Mouse (Mus musculus) left cerebral cortex, postnatal 25 days (tissue): ENCODE measurements around the gene Usp35. TPM values are rescaled to one million over a fixed set of nuclear protein-coding genes. Genes with fewer than 3 reads are reported as not detected.

Experiments
- DNase-seq, 2 experiments: peaks; one replicate each; pipeline ENCODE4 v3.0.0; 2022; ENCODE audit warnings: low spot score in 2 of 2, mixed read lengths in 1 of 2
- intact Hi-C: fragments of 180-260 bp; cut with DNase I; formaldehyde crosslinking; loops from one replicate; pipeline ENCODE4 v1.15.1; 2025
- total RNA-seq, 2 experiments: library from RNA; stranded (reverse); gene quantifications; 2 replicates each; pipeline ENCODE4 v1.2.3; 2021

The Usp35 gene
- 10 to 100 TPM; 13.7 to 15.6 TPM for total RNA-seq

DNA sequence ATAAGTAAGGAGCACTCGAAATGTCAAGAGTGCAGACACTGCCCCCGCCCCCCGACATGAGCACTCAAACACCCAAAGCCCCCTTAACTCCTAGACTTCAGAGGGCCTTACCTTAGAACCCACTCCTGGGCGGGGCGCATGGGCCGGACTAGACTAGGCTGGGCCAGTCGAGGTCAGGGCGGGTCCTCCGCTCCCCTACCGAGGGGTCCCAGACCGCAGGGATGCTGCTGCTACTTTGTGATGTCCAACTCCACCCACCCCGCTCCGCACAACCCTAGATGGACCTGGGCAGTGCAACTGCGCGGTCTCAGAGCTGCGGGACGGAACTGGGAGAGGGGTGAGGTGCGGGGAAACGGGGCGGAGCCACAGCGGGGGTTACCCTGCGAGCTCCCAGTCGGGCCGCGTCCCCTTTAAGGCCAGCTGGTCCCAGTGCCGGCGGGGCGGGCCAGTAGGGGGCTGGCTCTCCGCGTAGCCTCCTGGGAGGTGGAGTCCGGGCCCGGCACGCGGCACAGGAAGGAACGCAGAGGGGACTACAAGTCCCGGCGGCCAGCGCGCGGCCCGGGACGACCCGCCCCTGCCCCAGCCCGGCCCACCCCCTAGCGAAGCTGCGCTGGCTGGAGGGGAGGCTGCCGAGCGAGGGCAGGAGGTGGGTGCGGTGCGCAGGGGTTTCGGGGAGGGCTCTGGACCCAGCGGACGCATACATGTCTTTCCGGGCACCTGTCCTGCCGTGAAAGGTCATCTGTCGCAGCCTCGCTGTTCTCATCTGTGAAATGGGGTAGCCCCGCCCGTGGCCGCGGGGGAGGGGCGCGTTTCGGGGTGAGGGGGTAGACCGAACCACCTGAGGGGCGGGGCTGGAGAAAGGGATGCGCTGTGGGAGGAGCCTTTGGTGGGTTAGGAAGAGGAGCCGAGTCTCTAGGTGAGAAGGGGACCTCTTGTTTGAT is at the start of gene Usp35, which contains the start of gene Kctd21:
Usp35 (minus strand) TSS at position 295 of the 941 bp plus-strand sequence.
Kctd21 (plus strand) TSS at position 602 of the 941 bp plus-strand sequence.
- intact Hi-C loops, result no loop called here
- peak; percentile 95 to 97 for DNase-seq

DNA sequence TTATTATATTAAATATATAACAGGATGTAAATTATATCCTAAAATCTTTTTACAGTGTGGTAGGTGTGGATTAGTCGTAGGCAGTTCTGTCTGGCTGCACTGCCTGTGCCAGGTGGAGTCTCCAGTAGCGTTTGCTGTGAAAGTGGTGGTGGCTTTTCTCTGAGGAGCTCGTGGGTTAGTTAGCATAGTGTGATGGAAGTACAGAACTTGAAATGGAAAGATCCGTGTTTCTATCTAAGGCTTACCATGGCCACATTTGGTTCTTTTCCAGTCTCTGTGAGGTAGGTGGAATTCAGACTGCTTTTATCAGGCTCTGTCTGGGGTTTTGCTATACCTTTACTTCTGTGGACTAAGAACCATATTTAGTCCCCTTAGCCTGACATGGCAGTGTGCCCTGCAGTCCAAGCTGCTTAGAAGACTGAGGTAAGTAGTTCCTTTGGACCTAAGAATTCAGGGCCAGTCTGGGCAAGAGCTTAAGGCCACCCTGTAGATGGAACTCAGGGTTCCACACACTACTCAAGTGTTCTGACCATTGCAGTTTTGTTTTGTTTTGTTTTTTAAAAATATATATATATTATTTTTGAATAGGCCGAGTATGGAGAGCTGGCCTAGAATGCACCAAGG is 48.8 kb upstream of the Usp35 start:
- intact Hi-C loops, result no loop called here
- DNase-seq, result peak in 1 of 2 experiments; percentile 68

DNA sequence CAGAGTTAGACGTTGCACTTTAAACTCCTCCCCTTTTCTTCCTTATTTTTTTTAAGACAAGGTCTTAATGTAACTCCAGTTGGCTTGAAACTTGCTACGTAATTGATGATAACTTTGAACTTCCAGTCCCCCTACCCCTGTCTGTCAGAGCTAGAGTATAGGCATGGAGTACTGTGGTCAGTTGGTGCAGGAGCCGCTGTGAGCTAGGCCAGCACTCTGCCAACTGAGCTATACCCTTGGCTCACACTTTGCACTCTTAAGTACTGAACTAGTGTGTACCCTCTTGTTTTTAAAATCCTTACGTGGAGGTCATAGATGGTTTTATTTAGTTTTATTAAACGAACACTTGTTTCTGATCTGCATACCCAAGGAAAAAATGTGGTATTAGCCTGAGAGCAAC is 47.5 kb upstream of the Usp35 start:
- intact Hi-C loops, result no loop called here
- no peak for DNase-seq

DNA sequence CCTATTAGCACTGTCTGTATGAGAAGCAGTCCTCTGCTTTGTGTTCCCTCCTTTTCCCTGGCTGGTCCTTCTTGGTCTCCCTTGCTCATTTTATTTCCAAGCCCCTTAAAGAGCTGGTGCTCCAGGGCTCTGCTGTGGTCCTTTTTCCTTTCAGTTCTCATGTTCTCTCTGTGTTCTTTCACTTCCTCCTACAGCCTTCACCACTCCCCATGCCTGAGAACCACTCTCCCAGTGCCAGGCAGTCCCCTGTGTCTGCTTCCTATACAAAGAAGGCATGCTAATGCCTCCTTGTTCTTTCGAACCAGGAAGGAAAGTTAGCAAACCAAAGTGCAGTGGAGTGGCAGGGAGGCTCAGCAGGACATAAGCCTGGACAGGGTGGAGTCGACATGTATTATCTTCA is 44.1 kb upstream of the Usp35 start:
- intact Hi-C loops, result no loop called here
- DNase-seq, result no peak

DNA sequence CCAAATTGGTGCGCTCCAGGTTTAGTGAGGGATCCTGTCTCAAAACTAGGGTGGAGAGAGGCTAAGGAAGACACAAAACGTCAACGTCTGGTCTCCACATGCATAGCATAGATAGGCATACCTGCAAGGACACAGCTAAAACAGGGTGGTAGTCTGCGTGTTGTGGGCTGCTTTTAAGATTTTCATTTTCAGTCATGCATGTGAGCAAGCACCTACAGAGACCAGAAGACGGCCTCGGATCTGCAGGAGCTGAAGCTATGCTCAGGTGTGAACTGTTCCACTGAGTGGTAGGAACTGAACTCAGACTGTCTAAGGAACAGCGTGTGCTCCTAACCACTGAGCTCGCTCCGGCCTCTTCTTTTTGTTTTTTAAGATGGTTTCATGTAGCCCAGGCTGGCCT is 43.3 kb upstream of the Usp35 start:
- intact Hi-C loops, result no loop called here
- DNase-seq, result no peak

DNA sequence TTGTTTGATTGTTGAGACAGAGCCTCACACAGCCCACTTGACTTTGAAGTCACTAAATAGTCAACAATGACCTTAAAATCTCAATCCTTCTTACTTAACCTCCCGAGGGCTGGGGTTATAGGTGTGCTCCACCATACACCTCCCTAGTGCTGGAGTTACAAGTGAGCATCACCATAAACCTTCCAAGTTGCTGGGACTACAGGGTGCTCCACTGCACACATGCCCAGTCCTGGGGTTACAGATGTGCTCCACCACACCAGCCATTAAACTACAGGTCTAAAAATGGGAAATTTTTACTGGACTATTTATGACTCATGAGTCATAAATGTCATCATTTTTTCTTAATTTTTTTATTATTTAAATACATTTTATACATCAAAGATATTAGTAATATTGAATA is 34.1 kb upstream of the Usp35 start:
- no peak for DNase-seq
- intact Hi-C loops, result no loop called here

DNA sequence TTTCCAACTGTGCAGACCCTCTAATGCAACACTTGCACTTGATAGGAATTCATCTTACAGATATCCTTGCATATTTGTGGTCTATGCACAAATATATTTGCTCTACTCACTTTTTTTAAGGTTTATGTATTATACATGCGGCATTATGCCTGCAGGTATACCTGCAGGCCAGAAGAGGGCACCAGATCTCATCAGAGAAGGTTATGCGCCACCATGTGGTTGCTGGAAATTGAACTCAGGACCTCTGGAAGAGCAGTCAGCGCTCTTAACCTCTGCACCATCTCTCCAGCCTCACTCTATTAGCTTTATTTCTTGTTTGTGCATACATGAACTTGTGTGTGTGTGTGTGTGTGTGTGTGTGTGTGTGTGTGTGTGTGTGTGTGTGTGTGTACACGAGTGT is 29.6 kb upstream of the Usp35 start:
- intact Hi-C loops, result no loop called here
- no peak for DNase-seq

DNA sequence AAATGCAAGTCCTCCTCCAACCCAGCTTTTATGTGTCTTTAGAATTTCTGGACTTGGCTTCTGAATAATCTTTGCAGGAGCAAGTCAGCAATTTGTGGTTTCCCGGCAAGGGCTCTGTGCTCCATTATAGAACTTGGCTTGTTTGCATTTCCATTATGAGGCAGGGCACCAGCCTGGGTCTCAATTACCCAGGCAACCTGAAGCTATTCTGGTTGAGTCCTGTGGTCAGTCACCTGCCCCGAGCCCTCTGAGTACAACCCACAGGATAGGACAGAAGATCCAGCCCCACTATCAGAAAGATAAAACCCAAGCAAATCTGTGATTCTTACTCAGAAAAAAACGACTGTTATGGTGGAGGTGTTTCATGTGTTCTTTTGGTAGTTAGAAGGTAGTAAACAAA is 29.1 kb upstream of the Usp35 start:
- no peak for DNase-seq
- intact Hi-C loops, result no loop called here

DNA sequence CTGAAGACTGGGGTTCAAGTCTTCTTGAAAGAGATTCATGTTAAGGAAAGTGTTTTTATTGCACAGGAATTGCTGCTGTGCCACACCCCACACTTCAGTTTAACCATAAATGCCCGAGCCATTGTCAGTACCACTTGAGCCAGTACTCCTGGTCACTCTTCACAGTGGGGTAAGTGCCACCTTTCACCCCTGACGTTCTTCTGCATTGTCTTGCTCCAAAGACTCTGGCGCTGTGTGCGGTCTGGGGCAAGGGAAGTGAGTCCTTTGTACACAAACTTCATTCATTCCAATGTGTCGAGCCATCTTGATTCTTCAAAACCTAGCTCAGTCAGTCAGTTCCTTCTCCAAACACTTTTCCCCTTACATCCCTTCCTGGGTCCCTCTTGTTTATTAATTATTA is 28.3 kb upstream of the Usp35 start:
- intact Hi-C loops, result no loop called here
- no peak for DNase-seq

DNA sequence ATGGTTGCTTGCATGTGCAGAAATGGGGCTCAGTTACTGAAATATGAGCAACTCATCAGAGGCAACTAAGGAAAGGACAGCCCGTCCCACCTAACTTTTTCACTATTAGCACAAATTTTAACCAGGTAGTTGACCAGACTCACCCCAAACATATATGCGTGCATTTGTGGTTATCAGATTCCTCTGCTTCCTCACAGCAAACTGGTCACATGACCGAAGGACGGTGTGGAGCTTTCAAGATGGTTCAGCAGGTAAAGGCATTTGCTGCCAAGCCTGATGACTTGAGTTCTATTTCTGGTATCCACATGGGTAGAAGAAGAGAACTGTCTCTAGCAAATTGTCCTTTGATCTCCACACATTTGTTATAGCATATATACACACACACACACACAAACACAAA is 26.5 kb upstream of the Usp35 start:
- intact Hi-C loops, result no loop called here
- no peak for DNase-seq

DNA sequence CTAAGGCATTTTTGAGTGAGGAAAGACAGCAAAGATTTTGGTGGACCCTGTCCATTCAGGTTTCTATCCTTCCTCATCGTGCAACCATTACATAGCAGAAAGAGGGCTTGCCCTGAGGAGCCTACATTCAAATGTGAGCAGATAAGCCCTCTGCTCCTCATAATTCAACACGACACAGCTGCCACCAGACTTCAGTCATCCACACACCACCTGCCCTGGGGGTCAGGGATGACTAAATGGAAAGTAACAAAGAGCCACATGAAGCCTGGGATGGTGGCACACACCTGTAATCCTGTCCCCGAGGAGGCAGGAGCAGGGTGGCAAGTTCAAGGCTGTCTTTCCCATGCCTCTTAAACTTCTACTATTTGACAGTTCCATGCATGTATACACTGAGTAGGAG is 26.0 kb upstream of the Usp35 start:
- intact Hi-C loops, result no loop called here
- DNase-seq, result no peak

DNA sequence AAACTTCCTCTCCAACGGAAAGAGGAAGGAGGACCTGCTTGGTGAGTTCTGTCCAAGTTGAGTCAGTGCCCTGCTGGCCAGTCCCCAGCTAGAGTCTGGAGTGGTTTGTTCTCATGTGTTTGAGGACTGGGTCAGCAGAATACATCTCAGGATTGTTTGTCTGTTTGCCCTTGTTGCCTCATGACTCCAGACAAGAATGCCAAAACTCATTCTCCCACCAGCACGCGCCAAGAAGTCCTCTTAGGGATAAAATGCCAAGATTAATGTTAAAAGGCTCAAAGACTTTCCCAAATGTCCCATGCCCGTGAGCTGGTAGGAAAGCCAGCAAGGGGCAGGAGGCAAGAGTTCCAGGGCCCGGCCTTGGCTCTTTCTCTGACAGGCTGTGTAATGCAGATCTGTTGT is 25.1 kb upstream of the Usp35 start:
- peak in 1 of 2 experiments; percentile 55 for DNase-seq
- intact Hi-C loops, result no loop called here

DNA sequence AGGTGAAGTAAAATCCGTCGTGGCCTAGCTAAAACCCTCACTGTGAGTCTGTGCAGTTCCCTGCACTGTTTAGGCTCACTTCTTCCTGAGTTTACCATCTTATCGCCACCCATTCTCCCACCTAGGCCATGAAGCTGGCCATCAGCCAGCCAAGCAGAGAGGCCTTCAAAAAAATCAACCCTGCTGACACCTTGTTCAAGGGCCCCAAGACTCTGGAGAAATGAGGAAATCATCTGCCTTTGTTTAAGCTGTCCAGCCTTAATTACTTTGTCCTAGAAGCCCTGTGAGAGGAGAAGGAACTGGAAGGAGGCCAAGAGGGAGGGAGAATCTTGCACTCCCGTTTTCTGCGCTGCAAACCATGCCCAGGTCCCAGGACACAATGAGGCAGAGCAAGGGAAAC is 24.4 kb upstream of the Usp35 start:
- intact Hi-C loops, result no loop called here
- no peak for DNase-seq

DNA sequence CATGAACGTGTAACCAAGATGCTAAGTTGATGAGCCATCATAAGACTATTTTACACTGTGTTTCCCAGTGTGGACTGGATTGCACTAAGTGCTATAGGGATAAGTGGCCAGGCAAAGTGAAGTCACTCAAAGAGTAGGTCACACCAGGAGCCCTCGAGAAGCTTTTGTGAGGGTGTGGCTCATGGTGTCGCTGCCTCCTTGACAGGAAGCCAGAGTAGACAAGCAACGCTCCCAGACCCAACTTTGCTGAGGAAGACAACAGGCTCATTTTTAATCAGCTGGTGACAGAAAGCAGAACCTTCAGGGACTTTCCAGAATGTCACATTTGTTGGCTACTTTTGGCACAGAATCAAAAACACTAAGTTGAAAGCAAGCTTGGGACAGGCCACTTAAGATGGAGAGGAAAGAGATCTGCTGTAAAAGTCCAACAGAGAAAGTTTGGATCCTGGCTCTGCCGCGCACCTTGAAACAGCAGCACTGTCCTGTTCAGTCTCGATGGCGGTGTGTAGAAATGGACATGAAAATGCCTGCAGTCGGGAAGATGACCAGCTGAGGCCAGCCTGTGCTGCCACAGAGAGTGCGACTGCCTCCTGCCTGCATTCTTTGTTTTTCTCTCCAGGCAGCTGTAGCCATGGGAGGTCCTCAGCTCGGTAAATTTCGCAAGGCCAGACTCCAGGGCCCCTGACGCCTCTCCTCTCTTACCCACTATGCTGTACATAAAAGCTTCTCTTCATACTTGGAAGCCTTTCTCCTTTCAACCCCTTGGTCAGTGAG is 23.4 kb upstream of the Usp35 start:
- intact Hi-C loops, result no loop called here
- DNase-seq, result no peak

DNA sequence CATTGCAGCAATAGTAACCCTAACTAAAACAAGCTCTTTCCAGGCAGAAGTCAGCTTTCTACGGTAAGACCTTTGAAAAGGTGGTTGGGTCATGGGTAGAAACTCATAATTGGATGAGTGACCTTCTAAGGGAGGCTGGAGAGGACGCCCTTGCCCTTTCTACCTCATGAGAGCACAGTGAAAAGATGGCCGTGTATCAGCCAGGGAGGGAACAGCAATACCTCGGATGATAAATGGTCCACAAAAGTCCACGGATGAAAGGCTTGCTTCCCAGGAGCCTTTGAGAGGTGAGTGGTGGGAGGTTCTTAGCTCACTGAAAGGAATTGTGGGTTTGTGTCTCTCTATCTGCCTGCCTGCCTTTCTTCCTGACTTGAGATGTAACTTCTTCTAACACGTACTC is 21.5 kb upstream of the Usp35 start:
- intact Hi-C loops, result no loop called here

DNA sequence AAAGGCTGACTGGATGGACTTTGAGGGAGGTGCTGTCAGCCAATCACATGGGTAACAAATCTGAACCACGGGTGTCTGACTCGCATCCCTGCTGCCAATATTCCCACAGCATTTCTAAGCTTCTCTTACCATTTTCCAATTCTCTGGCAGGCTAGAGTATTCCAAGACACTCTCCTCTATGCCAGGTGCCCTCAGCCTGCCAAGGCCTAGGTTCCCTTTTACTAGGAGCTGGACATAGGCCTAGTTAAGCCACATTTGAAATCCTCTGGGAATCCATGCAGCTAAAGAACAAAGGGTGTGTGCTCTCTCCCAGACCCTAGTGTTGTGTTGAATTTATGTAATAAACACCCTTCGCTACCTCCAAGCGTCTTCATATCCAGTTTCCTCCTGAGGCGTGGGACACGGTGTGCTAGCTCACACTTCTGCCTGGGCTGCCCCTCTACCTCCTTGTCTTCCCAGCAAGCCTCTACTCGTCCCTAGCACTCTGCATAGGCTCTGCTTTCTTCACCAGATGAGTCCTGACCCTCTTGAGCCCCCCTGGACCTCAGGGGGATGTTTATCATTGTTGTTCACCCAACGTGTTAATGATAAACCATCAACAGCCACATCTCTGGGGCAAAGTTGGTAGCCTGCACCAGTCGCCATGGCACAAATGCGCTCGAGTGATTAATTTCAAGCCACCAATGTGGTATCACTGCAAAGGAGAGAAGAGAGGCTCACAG is 20.1 kb upstream of the Usp35 start:
- no peak for DNase-seq
- intact Hi-C loops, result no loop called here

More for the DNA sequence above, 21.5 kb upstream of the Usp35 start:
- DNase-seq, result no peak

DNA sequence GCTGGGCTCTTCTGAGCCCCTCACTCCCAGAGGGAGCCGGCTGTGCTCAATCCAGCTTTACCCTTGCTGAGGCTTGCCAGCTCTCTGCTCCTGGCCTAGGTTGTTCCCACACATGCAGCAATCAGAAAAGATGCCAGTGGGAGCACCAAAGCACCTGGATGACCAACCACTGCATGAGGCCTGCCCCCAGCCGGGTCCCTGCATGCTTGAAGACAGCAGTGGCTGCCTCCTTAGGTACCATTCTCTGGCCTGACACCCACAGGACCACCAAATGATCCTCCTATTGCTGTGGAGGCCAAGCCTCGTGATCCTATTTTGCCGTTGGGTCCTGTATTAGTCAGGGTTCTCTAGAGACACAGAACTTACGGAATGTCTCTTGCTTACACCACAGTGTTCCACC is 19.1 kb upstream of the Usp35 start:
- no peak for DNase-seq
- intact Hi-C loops, result no loop called here

DNA sequence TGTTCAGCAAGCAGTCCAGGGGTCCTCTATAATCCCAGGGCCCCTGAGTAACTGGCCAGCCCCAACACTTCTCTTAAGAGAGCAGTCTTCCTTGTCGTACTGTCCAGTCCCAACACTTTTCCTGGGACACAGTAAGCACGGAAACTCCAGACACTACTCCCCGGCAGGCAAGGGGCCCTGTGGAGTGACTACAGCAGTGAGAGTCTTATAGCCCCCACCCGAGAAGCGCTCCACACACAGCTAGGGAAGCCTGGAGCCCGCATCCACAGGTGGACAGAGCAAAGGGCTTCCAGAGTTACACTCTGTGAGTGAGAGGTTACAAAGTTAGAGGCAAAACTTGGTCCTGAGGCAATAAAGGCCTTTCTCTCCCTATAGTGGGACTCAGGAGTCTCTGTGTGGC is 17.6 kb upstream of the Usp35 start:
- DNase-seq, result no peak
- intact Hi-C loops, result no loop called here

DNA sequence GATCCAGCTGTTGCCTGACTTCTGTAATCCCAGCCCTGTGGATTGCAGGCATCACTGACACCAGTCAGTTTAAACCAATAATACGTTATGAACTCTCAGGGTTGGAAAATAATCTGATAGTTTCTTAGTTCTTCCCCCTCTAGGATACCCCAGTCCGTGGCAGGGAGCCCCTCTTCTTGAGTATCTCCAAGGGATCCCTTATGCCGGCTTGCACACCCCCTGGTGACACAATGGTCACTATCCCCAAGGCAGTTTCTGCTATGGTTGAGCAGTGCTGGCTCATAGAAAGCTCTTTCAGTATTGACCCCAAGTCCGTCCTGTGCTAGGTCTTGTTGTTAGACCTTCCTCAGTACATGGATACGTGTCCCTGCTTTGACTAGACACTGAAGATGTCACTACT is 17.0 kb upstream of the Usp35 start:
- DNase-seq, result no peak
- intact Hi-C loops, result no loop called here

DNA sequence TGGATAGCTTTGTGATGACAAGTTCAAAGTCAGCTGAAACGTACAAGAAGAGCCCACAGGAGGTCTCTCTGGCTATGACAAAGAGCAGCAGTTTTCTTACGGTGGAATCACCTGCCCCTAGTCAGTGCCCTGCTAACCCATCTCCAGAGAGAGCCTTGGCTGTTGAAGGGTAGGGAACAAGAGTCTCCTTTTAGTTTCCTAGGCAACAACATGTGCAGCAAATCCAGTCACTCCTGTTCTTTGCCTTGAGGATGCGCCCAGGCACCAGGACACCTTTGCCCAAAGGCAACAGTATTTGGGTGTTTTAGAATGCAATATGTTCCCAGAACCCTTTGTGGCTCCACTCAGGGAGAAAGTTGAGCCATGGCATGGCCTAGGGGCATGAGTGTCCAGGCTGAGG is 16.5 kb upstream of the Usp35 start:
- DNase-seq, result no peak
- intact Hi-C loops, result no loop called here
